Mouse (Mus musculus) adrenal gland, postnatal 25 days (tissue): ENCODE results near the gene Rab27a. TPM values are rescaled to one million over a fixed set of nuclear protein-coding genes. Genes with fewer than 3 reads are reported as not detected.
A peak's percentile ranks its signal among the peaks of the same experiment; 100 is the strongest.
"Not testable (repeated sequence)": the region's sequence is repeated elsewhere in the genome, so short reads cannot be mapped to it uniquely, and the experiment has no call there.

Source experiments
- DNase-seq: peaks from one replicate; pipeline ENCODE4 v3.0.0; 2021; ENCODE audit warnings: mixed read lengths
- total RNA-seq: library from RNA; stranded (reverse); gene quantifications from 2 replicates; pipeline ENCODE4 v1.2.3, GENCODE M21; 2021

The Rab27a gene
- total RNA-seq, 1 experiment from 2014 or later = 47.1 TPM

- no peak for DNase-seq
Measured at GRCm38 (mm10) chr9:73091747-73092146, 47.1 kb downstream of the Rab27a start.

DNA sequence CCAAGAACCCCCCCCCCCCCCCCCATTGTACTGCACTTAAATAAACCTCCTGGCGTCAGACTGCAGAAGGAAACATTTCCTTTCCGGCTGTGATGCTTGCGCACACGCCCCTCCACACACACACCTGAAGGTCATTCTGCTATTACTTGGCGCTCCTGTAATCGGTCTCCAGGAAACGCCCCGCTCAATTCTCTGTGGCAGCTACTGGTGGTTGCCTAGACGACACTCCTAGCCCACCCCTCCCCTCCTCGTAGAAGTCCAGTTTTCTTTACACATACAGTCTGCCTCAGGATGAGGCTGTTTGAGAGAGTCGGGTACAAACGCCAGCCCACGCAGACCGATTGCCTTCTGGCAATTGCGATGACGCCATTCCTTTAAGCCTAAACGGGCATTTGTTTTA is 49.9 kb downstream of the Rab27a start:
- no peak for DNase-seq

DNA sequence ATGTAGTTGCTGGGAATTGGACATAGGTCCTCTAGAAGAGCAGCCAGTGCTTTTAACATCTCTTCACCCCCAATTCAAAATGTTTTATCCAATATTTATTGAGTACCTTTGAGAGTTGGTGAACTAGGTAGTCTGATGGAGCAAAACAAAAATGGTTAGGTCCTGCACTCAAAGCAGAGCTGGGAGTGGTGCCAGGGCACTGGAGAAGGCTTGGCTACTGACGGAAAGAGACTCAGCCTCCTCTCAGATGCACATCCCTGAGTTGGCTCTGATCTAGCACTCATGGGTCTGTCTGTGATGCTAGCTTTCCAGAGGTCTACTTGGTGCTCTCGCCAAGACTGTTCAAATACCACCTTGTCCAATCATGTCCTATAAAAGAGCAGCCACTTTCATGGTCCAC is 53.2 kb downstream of the Rab27a start:
- no peak for DNase-seq

DNA sequence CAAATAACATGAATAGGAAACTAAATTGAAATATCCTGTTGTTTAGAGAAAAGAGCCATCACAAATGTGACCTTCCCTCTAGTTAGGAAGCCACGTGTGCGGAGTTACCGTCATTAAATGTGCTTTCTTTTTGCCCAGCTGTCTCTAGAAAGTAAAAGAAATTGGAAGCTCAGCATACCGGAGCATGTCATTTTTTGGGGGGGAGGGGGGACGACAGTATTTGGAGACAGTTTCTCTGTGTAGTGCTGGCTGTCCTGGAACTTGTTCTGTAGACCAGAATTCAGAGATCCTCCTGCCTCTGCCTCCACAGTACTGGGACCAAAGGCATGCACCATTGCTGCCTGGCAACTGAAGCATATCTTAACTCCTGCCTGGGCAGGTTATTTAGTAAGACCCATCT is 56.9 kb downstream of the Rab27a start, which contains the start of gene Khdc3:
Gene Khdc3 (plus strand): TSS at position 301 of the 400 bp plus-strand sequence.
- no peak for DNase-seq

- DNase-seq = no peak
Measured at GRCm38 (mm10) chr9:73102181-73102580, 57.5 kb downstream of the Rab27a start, which contains the start of gene Gm20509. TSS of gene Gm20509 (plus strand) at chr9:73102470.

- DNase-seq = peak; percentile 58
Measured at GRCm38 (mm10) chr9:73103159-73103879, 58.7 kb downstream of the Rab27a start.

- no peak for DNase-seq
Measured at GRCm38 (mm10) chr9:73103880-73104198, 59.2 kb downstream of the Rab27a start.

GRCm38 (mm10) chr9:73105141-73105540 is 60.5 kb downstream of the Rab27a start:
- no peak for DNase-seq

DNA sequence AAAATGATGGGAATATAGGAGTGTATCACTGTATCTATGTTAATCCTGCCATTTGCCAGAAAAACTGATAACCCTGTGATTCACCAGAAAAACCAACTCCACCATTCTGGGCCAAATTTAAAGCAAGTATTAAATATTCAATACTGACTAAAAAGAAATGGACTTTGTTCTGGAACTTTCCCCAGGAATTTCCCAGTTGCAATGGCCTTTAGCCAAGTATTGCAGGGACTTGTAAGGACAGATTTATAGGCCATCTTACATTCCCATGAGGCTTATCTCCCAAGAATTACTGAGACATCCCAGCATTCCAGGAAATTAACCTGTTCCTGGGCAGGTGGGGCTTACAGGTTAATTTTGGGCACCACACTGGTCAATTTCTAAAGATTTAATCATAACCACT is 61.1 kb downstream of the Rab27a start:
- DNase-seq = no peak

GRCm38 (mm10) chr9:73112919-73113906 is 68.6 kb downstream of the Rab27a start, which contains the start of gene Rsl24d1:
TSS of gene Rsl24d1 (plus strand) at chr9:73113426.
- peak; percentile 79 for DNase-seq

DNA sequence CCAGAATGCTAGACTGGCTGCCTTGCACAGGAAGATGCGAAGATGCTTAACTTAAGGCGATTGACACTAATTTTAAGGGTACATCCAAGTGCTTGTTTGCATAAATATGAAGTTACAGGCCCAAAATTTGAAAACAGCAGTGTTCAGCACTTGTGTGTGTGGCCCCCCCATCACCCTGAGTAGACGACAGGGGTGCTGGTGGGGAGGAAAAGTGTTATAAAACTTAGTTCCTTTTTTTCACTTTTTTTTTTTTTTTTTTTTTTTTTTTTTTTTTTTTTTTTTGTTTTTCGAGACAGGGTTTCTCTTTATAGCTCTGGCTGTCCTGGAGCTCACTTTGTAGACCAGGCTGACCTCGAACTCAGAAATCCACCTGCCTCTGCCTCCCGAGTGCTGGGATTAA is 72.0 kb downstream of the Rab27a start:
- not testable (repeated sequence) for DNase-seq

- DNase-seq = no peak
Measured at GRCm38 (mm10) chr9:73118012-73118411, 73.4 kb downstream of the Rab27a start.

DNA sequence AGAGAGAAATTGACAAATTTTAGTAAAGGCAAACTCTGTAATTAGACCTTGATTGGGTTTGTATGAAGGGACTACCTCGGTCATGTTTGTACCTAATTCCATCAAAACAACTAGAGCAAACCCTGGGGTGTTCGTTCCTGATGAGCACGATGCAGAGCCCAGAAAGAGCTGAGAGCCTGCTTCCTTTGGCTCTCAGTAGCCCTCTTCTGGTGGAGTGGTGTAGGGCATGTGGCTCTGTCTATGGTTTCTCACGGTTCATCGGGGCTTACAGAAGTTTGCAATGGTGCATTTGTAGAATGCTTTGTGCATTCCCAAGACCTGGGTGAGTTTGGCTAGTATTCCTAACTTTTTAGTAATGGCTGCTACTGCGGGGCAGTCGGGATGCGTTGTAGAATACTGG is 77.1 kb downstream of the Rab27a start:
- no peak for DNase-seq

GRCm38 (mm10) chr9:73125043-73125570 is 80.5 kb downstream of the Rab27a start:
- no peak for DNase-seq

- no peak for DNase-seq
Measured at GRCm38 (mm10) chr9:73127457-73127856, 82.8 kb downstream of the Rab27a start.

GRCm38 (mm10) chr9:73129875-73130274 is 85.2 kb downstream of the Rab27a start:
- DNase-seq = no peak

DNA sequence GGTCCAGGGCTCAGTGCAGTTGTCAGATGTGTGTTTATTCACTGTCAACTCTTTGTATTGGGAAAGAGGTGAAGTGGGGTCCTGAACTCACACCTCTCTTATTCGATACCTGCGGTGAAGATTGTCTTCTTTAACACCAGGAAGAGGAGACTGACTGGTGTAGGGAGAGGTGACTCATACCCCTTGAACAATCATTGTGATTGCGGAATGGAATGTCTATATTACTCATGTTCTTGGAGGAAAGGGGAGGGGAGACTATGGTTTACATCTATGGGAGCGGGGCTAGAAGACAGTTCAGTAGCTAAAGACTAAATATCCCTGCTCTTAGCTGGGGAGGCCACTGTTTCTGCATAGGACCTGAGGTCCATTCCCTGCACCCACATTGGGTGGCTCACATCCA is 85.9 kb downstream of the Rab27a start:
- DNase-seq = no peak

DNA sequence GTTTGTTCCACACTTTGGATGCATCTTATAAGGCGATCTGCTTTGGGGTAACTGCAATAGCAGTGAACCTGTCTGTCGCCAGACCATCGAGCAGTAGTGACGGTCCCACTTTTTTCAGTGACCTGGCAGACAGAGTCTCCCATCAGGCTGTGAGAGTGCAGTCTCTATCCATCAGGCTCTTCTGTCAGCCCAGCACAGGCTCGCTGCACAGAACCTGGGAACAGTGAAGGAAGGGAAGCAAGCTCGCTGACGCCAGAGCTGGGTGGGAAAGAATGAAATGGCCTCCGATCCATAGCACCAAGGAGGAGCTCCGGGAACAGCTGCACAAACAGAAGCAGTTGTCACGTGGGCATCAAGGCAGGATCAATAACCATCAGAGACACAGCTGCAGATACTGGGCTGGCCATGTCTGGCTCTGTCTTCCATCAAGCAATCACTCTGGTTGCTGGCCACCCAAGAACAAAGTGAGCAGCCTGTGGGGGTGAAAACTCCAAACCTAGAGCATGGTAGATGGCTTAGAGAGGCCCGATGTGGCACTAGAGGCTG is 92.8 kb downstream of the Rab27a start:
- no peak for DNase-seq
